Mouse (Mus musculus): ENCODE results near the gene Adamts17. TPM values are rescaled to one million over a fixed set of nuclear protein-coding genes. Genes with fewer than 3 reads are reported as not detected.

Adamts17 gene
- polyA plus RNA-seq, 1 experiment, result 6.8 TPM

- no peak for TF ChIP-seq CTCF (IDR thresholded peaks at IDR 0.05; ENCODE audit: control insufficient read depth, insufficient read depth, insufficient replicate concordance, low read depth, low read length)
- no peak for TF ChIP-seq POLR2A (IDR thresholded peaks at IDR 0.05; ENCODE audit: control insufficient read depth, low read depth, low read length)
- H3K4me1 ChIP-seq (ENCODE audit: control insufficient read depth, insufficient read depth, low read length), result no peaks in the 10 kb centered on the region
- H3K36me3 ChIP-seq (ENCODE audit: control insufficient read depth, insufficient read depth, low read length), result no peaks in the 10 kb centered on the region
- no peak overlapping the region for H3K4me3 ChIP-seq (ENCODE audit: control insufficient read depth, low read depth, low read length)
- H3K27ac ChIP-seq (ENCODE audit: control insufficient read depth, insufficient read depth, low read depth, low read length), result no peak overlapping the region
- no peaks in the 10 kb centered on the region for H3K27me3 ChIP-seq (ENCODE audit: control insufficient read depth, insufficient read depth, low read length)
These were observed 130.7 kb downstream of the Adamts17 start for GRCm38 (mm10) chr7:66970235-66970634.

GRCm38 (mm10) chr7:66970974-66971373 is 131.4 kb downstream of the Adamts17 start:
- Histone ChIP-seq H3K36me3 (ENCODE audit: control insufficient read depth, insufficient read depth, low read length) (no peaks in the 10 kb centered on the region), H3K27ac (ENCODE audit: control insufficient read depth, insufficient read depth, low read depth, low read length) (no peak overlapping the region), H3K4me3 (ENCODE audit: control insufficient read depth, low read depth, low read length) (no peak overlapping the region; the same call in 1 of the 2 replicates), H3K27me3 (ENCODE audit: control insufficient read depth, insufficient read depth, low read length) (no peaks in the 10 kb centered on the region), H3K4me1 (ENCODE audit: control insufficient read depth, insufficient read depth, low read length) (no peaks in the 10 kb centered on the region)
- TF ChIP-seq POLR2A (IDR thresholded peaks at IDR 0.05; ENCODE audit: control insufficient read depth, low read depth, low read length) (no peak), CTCF (IDR thresholded peaks at IDR 0.05; ENCODE audit: control insufficient read depth, insufficient read depth, insufficient replicate concordance, low read depth, low read length) (no peak)

- Histone ChIP-seq H3K27me3 (ENCODE audit: control insufficient read depth, insufficient read depth, low read length) (no peaks in the 10 kb centered on the region), H3K27ac (ENCODE audit: control insufficient read depth, insufficient read depth, low read depth, low read length) (no peak overlapping the region), H3K36me3 (ENCODE audit: control insufficient read depth, insufficient read depth, low read length) (no peaks in the 10 kb centered on the region), H3K4me3 (ENCODE audit: control insufficient read depth, low read depth, low read length) (no peak overlapping the region), H3K4me1 (ENCODE audit: control insufficient read depth, insufficient read depth, low read length) (no peaks in the 10 kb centered on the region)
- no peak for TF ChIP-seq POLR2A (IDR thresholded peaks at IDR 0.05; ENCODE audit: control insufficient read depth, low read depth, low read length)
- no peak for TF ChIP-seq CTCF (IDR thresholded peaks at IDR 0.05; ENCODE audit: control insufficient read depth, insufficient read depth, insufficient replicate concordance, low read depth, low read length)
These were observed 135.3 kb downstream of the Adamts17 start for GRCm38 (mm10) chr7:66974859-66975258.

GRCm38 (mm10) chr7:66976371-66976770 is 136.8 kb downstream of the Adamts17 start:
- H3K36me3 ChIP-seq (ENCODE audit: control insufficient read depth, insufficient read depth, low read length), result no peaks in the 10 kb centered on the region
- H3K27ac ChIP-seq (ENCODE audit: control insufficient read depth, insufficient read depth, low read depth, low read length), result no peak overlapping the region
- no peak for TF ChIP-seq POLR2A (IDR thresholded peaks at IDR 0.05; ENCODE audit: control insufficient read depth, low read depth, low read length)
- no peak for TF ChIP-seq CTCF (IDR thresholded peaks at IDR 0.05; ENCODE audit: control insufficient read depth, insufficient read depth, insufficient replicate concordance, low read depth, low read length)
- no peak overlapping the region for H3K4me3 ChIP-seq (ENCODE audit: control insufficient read depth, low read depth, low read length)
- no peaks in the 10 kb centered on the region for H3K27me3 ChIP-seq (ENCODE audit: control insufficient read depth, insufficient read depth, low read length)
- no peaks in the 10 kb centered on the region for H3K4me1 ChIP-seq (ENCODE audit: control insufficient read depth, insufficient read depth, low read length)

GRCm38 (mm10) chr7:66981591-66981990 is 142.1 kb downstream of the Adamts17 start:
- TF ChIP-seq CTCF (IDR thresholded peaks at IDR 0.05; ENCODE audit: control insufficient read depth, insufficient read depth, insufficient replicate concordance, low read depth, low read length) (no peak), POLR2A (IDR thresholded peaks at IDR 0.05; ENCODE audit: control insufficient read depth, low read depth, low read length) (no peak)
- peak overlapping the region; percentile 31 for H3K4me3 ChIP-seq (ENCODE audit: control insufficient read depth, low read depth, low read length)
- no peaks in the 10 kb centered on the region for H3K27me3 ChIP-seq (ENCODE audit: control insufficient read depth, insufficient read depth, low read length)
- no peak overlapping the region for H3K27ac ChIP-seq (ENCODE audit: control insufficient read depth, insufficient read depth, low read depth, low read length)
- H3K36me3 ChIP-seq (ENCODE audit: control insufficient read depth, insufficient read depth, low read length), result no peaks in the 10 kb centered on the region
- H3K4me1 ChIP-seq (ENCODE audit: control insufficient read depth, insufficient read depth, low read length), result no peaks in the 10 kb centered on the region

GRCm38 (mm10) chr7:66982084-66982483 is 142.5 kb downstream of the Adamts17 start:
- Histone ChIP-seq H3K4me1 (ENCODE audit: control insufficient read depth, insufficient read depth, low read length) (no peaks in the 10 kb centered on the region), H3K36me3 (ENCODE audit: control insufficient read depth, insufficient read depth, low read length) (no peaks in the 10 kb centered on the region), H3K27ac (ENCODE audit: control insufficient read depth, insufficient read depth, low read depth, low read length) (no peak overlapping the region), H3K4me3 (ENCODE audit: control insufficient read depth, low read depth, low read length) (peak overlapping the region; percentile 13; the same call in 1 of the 2 replicates), H3K27me3 (ENCODE audit: control insufficient read depth, insufficient read depth, low read length) (no peaks in the 10 kb centered on the region)
- TF ChIP-seq POLR2A (IDR thresholded peaks at IDR 0.05; ENCODE audit: control insufficient read depth, low read depth, low read length) (no peak), CTCF (IDR thresholded peaks at IDR 0.05; ENCODE audit: control insufficient read depth, insufficient read depth, insufficient replicate concordance, low read depth, low read length) (no peak)

- Histone ChIP-seq H3K36me3 (ENCODE audit: control insufficient read depth, insufficient read depth, low read length) (no peaks in the 10 kb centered on the region), H3K4me3 (ENCODE audit: control insufficient read depth, low read depth, low read length) (no peak overlapping the region), H3K4me1 (ENCODE audit: control insufficient read depth, insufficient read depth, low read length) (no peaks in the 10 kb centered on the region), H3K27me3 (ENCODE audit: control insufficient read depth, insufficient read depth, low read length) (no peaks in the 10 kb centered on the region), H3K27ac (ENCODE audit: control insufficient read depth, insufficient read depth, low read depth, low read length) (no peak overlapping the region)
- TF ChIP-seq CTCF (IDR thresholded peaks at IDR 0.05; ENCODE audit: control insufficient read depth, insufficient read depth, insufficient replicate concordance, low read depth, low read length) (no peak), POLR2A (IDR thresholded peaks at IDR 0.05; ENCODE audit: control insufficient read depth, low read depth, low read length) (no peak)
These were observed 148.1 kb downstream of the Adamts17 start for GRCm38 (mm10) chr7:66987671-66988070.

GRCm38 (mm10) chr7:66988441-66988840 is 148.9 kb downstream of the Adamts17 start:
- Histone ChIP-seq H3K27me3 (ENCODE audit: control insufficient read depth, insufficient read depth, low read length) (no peaks in the 10 kb centered on the region), H3K4me3 (ENCODE audit: control insufficient read depth, low read depth, low read length) (no peak overlapping the region), H3K36me3 (ENCODE audit: control insufficient read depth, insufficient read depth, low read length) (no peaks in the 10 kb centered on the region), H3K27ac (ENCODE audit: control insufficient read depth, insufficient read depth, low read depth, low read length) (no peak overlapping the region), H3K4me1 (ENCODE audit: control insufficient read depth, insufficient read depth, low read length) (no peaks in the 10 kb centered on the region)
- no peak for TF ChIP-seq POLR2A (IDR thresholded peaks at IDR 0.05; ENCODE audit: control insufficient read depth, low read depth, low read length)
- no peak for TF ChIP-seq CTCF (IDR thresholded peaks at IDR 0.05; ENCODE audit: control insufficient read depth, insufficient read depth, insufficient replicate concordance, low read depth, low read length)
